Mouse (Mus musculus): ENCODE measurements at regions not wholly inside any gene's neighbourhood (a gene's known extent, or its start where the extent isn't known, plus 50 kb on each side); places are given as distances from the start of the nearest gene placed in this dataset.
"Not testable (repeated sequence)": the region's sequence is repeated elsewhere in the genome, so short reads cannot be mapped to it uniquely, and the experiment has no call there.

DNA sequence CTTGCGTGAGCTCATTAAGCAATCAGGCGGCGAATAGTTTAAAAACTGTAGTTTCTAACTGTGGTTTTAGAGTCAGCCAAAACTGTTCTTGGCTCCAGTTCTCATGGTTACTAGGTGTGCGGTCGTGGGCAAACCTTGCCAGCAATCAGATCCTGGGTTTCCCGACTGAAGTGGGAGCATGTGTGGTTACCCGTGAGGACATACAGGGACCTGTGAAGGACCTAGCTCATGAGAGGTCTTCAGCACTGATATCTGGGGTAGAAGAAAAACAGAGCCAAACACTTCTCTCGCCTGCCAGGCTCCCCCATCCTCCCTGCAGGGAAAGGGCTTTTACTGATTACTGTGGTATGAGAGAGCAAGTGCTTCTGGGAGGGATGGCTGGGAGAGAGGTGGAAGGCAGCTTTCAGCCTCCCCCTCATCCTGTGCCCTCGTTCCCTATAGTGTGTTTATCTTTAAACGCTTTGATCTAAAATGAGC, 230.1 kb downstream of the Fgf9 start:
- Histone ChIP-seq H3K27me3 (ENCODE audit: insufficient read depth, poor library complexity, severe bottlenecking) (no peaks in the 10 kb centered on the region), H3K4me1 (peaks cover 19% of the 10 kb centered on the region), H3K27ac (peak overlapping the region; percentile 83), H3K36me3 (no peaks in the 10 kb centered on the region), H3K9me3 (no peaks in the 10 kb centered on the region; the same call in 1 of the 2 replicates), H3K4me3 (no peak overlapping the region)
- 34% methylated on average over 10 of the region's 10 CpGs for WGBS
- DNase-seq (ENCODE audit: low spot score) = peak; percentile 92

DNA sequence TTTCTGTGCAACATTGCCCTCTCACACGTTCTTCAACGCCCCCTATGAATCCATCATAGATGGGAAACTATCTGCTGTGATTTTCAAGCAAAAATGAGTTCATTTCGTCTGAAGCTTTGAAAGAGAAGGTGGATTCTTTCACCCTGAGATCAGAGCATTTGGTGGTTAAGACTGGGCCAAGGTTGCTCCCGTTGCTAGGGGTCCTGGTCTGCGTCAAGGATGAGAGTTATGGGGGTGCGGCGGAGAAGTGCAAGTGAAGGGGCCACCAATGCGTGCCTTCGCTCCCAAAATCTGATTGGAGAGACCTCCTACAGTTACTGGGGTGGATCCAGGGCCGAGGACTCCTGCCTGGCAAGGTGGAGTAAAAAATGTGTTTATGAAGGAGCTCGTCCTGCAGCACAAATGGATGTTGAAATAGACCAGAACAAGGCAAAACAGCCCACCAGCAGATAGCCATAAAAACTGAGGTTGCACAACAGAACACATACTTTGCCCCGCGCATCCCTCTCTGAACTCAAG, 215.7 kb downstream of the Fgf9 start:
- H3K4me3 ChIP-seq = no peak overlapping the region
- peaks cover 15% of the 10 kb centered on the region for H3K4me1 ChIP-seq
- WGBS = 58% methylated on average over 13 of the region's 13 CpGs
- no peak for DNase-seq (ENCODE audit: low spot score)
- no peaks in the 10 kb centered on the region for H3K27me3 ChIP-seq (ENCODE audit: insufficient read depth, poor library complexity, severe bottlenecking)
- peak overlapping the region; percentile 25; the same call in 1 of the 2 replicates for H3K27ac ChIP-seq
- no peaks in the 10 kb centered on the region for H3K9me3 ChIP-seq
- H3K36me3 ChIP-seq = no peaks in the 10 kb centered on the region

DNA sequence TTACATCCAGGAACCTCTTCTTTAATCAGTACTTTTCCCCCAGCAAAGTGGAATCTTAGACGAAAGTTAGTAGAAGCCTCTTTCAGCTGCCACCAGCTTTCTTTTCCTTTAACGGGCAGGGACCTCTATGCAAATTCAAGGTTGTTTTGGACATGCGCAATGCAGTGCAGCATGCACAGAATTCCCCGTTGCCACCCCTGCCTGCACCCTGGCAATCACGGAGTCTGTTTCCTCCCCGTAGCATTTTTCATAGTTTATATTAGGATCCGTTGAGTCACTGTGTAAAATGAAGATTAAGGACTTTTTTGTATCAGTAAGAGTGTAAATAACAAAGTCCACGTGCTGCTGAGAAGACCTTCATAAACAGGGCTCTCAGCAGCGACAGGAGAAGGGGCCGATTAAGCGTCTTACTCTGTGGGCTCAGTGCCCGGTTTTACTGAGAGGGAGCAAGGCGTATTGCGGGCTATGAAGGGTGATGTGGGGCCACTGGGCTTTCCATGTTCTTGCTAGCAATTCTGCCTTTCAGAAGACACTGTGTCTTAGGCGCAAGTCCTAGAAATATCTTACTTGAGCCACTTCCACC, 212.5 kb downstream of the Fgf9 start:
- Histone ChIP-seq H3K27me3 (ENCODE audit: insufficient read depth, poor library complexity, severe bottlenecking) (no peaks in the 10 kb centered on the region), H3K4me1 (peaks cover 15% of the 10 kb centered on the region), H3K36me3 (no peaks in the 10 kb centered on the region), H3K27ac (no peak overlapping the region), H3K9me3 (no peaks in the 10 kb centered on the region), H3K4me3 (no peak overlapping the region)
- WGBS = 78% methylated on average over 15 of the region's 15 CpGs
- no peak for DNase-seq (ENCODE audit: low spot score)

DNA sequence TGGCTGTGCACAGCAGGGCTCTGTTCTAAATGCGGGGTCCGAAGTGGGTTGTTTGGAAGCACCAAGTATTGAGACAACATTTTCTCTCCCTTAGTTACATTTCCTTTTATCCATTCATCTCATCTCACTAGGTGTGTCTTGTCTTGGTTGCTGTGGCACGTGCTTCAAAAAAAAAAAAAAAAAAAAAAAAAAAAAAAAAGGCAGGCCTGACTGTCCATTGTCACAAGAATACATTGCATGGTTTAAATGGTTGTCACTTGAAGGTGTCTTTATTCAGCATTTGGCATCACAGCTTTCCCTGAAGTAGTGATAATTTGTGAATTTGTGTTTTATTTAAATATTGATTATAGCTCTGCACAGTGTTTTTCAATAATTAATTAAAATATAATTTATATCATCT, 211.9 kb downstream of the Fgf9 start:
- 85% methylated on average over 3 of the region's 3 CpGs for WGBS
- no peaks in the 10 kb centered on the region for H3K9me3 ChIP-seq
- H3K36me3 ChIP-seq = no peaks in the 10 kb centered on the region
- H3K27me3 ChIP-seq (ENCODE audit: insufficient read depth, poor library complexity, severe bottlenecking) = no peaks in the 10 kb centered on the region
- DNase-seq (ENCODE audit: low spot score) = no peak
- no peak overlapping the region for H3K4me3 ChIP-seq
- H3K27ac ChIP-seq = no peak overlapping the region
- peaks cover 15% of the 10 kb centered on the region for H3K4me1 ChIP-seq

DNA sequence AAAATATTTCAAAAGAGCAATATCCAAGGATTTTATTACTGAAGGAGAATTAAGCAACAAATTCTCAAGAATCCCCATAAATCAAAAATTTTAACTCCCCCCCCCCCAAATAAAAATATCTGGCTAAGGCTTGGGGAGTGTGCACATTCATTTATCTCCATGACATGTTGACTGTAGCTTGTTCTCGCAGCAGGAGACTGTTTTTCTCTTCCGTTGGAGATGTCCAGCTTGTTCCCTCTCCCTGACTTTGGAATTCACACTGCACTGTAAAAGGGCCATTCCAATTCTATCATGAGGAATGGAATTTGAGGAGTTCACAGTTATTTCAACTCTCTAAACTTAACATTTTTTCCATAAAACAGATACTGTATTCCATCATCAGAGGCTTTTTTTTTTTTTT, 204.1 kb downstream of the Fgf9 start:
- DNase-seq (ENCODE audit: low spot score); H3K27me3 ChIP-seq (ENCODE audit: insufficient read depth, poor library complexity, severe bottlenecking); H3K9me3 ChIP-seq; H3K27ac ChIP-seq; H3K36me3 ChIP-seq; H3K4me3 ChIP-seq; H3K4me1 ChIP-seq: not testable (repeated sequence)
- 51% methylated on average over 2 of the region's 2 CpGs for WGBS

DNA sequence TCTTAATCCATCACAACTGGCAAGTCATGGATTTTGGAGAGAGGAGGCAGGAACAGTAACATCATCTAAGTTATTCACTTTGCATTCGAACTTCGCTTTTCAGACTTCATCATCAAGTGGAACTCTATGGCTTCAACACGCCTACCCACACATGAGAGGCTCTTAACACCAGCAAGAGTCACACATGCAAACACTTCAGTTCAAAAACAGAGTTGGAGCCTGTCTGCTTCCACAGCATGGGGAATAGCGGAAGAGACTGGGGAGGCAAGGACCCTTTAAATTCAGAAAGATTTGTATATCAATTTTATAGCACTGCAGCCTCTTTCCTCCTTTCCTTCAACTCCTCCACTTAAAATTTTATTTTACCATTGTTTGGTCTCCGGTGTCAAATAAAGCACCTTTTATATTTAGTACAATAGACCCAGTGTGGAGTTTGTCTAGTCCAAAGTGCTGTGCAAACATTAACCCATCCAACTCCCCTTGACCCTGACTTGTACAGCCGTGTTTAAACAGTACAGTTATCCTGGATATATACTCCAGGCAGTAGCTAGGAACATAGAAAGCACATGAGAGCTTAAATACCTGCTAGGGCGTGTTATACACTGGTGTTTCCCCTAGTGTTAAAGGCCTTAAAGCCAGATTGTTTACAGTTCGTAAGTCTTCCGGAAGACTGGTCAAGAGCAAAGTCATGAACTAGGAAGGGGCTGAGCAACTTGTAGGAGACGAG, 203.5 kb downstream of the Fgf9 start:
- Histone ChIP-seq H3K4me3 (no peak overlapping the region), H3K9me3 (no peaks in the 10 kb centered on the region), H3K27me3 (ENCODE audit: insufficient read depth, poor library complexity, severe bottlenecking) (no peaks in the 10 kb centered on the region), H3K27ac (no peak overlapping the region), H3K36me3 (no peaks in the 10 kb centered on the region), H3K4me1 (no peaks in the 10 kb centered on the region)
- WGBS = 83% methylated on average over 10 of the region's 10 CpGs
- DNase-seq (ENCODE audit: low spot score) = no peak

DNA sequence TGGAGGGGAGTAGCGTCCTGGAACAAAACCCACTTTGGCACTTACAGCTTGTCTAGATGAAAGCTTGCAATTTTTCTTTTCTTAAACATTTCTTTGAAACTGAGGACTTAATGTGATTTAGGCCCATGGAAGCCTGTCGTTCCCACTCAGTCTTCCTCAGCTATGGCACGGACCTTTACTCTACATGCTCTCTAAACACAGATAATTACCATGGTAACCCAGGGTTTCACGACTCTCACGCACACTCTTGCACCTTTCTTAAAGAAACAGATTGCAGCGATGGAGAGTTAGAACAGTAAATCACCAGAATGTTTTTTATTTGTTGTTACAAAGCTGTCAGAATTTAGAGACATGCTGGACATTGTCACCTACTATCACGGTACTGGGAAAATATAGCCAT, 195.0 kb downstream of the Fgf9 start:
- Histone ChIP-seq H3K9me3 (no peaks in the 10 kb centered on the region), H3K36me3 (no peaks in the 10 kb centered on the region), H3K4me1 (peaks cover 12% of the 10 kb centered on the region; the same call in 1 of the 2 replicates), H3K4me3 (no peak overlapping the region), H3K27ac (no peak overlapping the region), H3K27me3 (ENCODE audit: insufficient read depth, poor library complexity, severe bottlenecking) (no peaks in the 10 kb centered on the region)
- WGBS = 24% methylated on average over 7 of the region's 7 CpGs
- no peak for DNase-seq (ENCODE audit: low spot score)

DNA sequence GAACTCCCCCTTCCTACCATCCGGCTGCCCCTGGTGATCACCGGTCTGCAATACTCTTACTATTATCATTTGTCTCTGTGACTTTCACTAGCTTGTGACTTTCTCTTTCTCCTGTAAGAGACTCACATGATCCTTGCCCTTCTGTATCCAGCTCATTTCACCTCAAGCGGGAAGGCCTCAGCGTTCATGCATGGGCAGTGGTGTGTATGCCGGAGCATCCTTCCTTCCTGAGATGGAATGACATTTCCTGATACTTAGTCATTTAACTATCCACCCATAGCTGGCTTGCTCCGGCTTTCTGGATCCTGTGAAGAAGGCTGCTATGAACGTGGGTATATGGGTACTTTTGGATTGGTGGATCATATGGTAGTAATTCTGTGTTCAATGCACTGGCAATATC, 194.1 kb downstream of the Fgf9 start:
- DNase-seq (ENCODE audit: low spot score) = no peak
- 80% methylated on average over 7 of the region's 7 CpGs for WGBS
- Histone ChIP-seq H3K27ac (no peak overlapping the region), H3K27me3 (ENCODE audit: insufficient read depth, poor library complexity, severe bottlenecking) (no peaks in the 10 kb centered on the region), H3K36me3 (no peaks in the 10 kb centered on the region), H3K9me3 (no peaks in the 10 kb centered on the region), H3K4me1 (peaks cover 12% of the 10 kb centered on the region; the same call in 1 of the 2 replicates), H3K4me3 (no peak overlapping the region)

DNA sequence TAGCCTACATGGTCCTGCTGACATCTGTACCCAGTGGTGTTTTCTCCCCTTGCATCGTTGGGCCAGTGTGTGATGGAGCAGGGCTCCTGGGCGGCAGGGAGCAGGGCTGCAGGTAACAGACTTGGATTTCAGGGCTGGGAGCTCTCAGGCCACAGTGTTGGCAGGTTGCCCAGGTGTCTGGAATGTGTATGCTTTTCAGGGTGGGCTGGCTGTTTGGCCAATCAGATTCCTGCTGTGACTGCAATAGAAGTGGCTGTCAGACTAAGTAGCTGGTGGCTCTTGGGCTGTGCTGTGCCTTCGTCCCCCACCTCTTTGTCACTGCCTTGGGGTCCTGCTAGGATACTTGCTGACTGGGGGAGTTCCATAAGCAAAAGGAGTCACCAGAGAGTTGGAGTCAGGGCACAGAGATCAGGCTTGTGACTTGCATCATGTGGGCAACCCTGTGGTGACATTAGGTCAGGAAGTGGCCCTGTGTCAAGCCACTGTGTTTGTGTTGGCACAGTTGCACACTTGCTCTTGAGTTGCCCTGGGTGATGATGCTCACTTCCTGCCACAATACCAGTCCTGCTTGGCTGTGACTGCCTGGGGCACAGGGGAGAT, 183.1 kb downstream of the Fgf9 start:
- Histone ChIP-seq H3K27ac (peak overlapping the region; percentile 64), H3K36me3 (no peaks in the 10 kb centered on the region), H3K4me1 (peaks cover 8% of the 10 kb centered on the region), H3K9me3 (no peaks in the 10 kb centered on the region), H3K4me3 (no peak overlapping the region), H3K27me3 (ENCODE audit: insufficient read depth, poor library complexity, severe bottlenecking) (no peaks in the 10 kb centered on the region)
- peak; percentile 86 for DNase-seq (ENCODE audit: low spot score)
- 39% methylated on average over 3 of the region's 3 CpGs for whole genome bisulfite sequencing

DNA sequence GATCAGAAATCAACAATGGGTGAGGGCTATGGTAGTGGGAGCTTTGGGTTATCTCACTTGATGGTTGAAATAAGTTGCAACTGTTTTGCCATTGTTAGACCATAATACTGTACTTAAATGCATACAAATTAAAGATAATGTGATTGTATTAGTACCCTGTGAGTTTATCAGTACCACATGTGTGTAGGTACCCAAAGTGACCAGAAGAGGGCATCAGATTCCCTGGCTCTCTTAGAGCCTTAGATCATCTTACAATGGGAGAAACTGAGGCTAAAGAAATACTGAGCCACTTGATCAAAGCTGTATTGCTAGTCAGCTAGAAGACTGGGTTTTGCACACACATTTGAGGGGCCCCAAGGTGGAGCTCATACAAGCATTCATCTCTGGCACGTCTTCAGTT, 155.5 kb downstream of the Fgf9 start:
- no peak for DNase-seq (ENCODE audit: low spot score)
- Histone ChIP-seq H3K27me3 (ENCODE audit: insufficient read depth, poor library complexity, severe bottlenecking) (no peaks in the 10 kb centered on the region), H3K9me3 (no peaks in the 10 kb centered on the region), H3K4me3 (no peak overlapping the region), H3K4me1 (0 out of 2 replicates have a peak, but pooled peaks cover 6% of the 10 kb centered on the region), H3K27ac (no peak overlapping the region), H3K36me3 (no peaks in the 10 kb centered on the region)
- WGBS = 92% methylated on average over 1 of the region's 1 CpGs

DNA sequence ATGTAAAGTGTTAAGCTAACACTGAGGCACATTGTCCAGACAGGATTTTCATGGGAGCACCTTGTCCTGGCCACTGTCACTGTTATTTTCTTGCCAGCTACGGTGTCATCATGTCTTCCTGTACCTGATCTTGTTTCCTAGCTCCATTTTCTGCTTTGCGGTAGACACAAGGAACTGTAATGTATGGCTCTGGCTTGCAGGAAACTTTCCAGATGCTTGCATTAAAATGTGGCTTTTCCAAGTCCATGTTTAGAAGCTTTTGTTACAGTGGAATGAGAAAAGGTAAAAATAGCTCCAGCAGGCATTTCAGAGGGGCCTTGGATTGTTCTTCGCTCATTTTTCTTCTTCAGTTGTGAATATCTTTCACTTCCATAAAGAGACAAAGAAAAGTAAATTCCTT, 154.1 kb downstream of the Fgf9 start:
- WGBS = 86% methylated on average over 3 of the region's 3 CpGs
- no peak for DNase-seq (ENCODE audit: low spot score)
- H3K4me3 ChIP-seq = no peak overlapping the region
- H3K27me3 ChIP-seq (ENCODE audit: insufficient read depth, poor library complexity, severe bottlenecking) = no peaks in the 10 kb centered on the region
- H3K4me1 ChIP-seq = 0 out of 2 replicates have a peak, but pooled peaks cover 6% of the 10 kb centered on the region
- H3K36me3 ChIP-seq = no peaks in the 10 kb centered on the region
- no peak overlapping the region for H3K27ac ChIP-seq
- no peaks in the 10 kb centered on the region for H3K9me3 ChIP-seq

DNA sequence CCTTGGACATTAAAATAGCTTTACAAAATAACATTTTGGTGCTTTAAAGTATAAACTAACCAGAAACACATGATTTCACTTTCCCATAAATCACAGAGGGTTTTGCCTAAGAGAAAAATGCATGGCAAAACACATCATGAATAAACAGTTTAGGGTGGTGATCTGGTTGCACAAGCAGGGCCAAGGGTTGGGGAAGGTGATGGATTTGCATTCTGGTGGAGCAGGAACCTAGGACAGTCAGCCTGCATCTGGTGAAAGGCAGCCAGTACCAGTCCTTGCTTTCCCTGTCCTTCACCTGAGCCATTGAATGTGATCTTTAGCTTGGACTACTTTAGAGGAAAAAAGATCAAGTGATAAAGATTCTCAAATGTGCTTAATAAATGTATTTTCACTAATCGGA, 138.1 kb downstream of the Fgf9 start:
- WGBS = 93% methylated on average over 1 of the region's 1 CpGs
- no peak overlapping the region for H3K4me3 ChIP-seq
- H3K9me3 ChIP-seq = no peaks in the 10 kb centered on the region
- H3K36me3 ChIP-seq = no peaks in the 10 kb centered on the region
- H3K27ac ChIP-seq = no peak overlapping the region
- H3K27me3 ChIP-seq (ENCODE audit: insufficient read depth, poor library complexity, severe bottlenecking) = no peaks in the 10 kb centered on the region
- no peaks in the 10 kb centered on the region for H3K4me1 ChIP-seq
- DNase-seq (ENCODE audit: low spot score) = no peak

DNA sequence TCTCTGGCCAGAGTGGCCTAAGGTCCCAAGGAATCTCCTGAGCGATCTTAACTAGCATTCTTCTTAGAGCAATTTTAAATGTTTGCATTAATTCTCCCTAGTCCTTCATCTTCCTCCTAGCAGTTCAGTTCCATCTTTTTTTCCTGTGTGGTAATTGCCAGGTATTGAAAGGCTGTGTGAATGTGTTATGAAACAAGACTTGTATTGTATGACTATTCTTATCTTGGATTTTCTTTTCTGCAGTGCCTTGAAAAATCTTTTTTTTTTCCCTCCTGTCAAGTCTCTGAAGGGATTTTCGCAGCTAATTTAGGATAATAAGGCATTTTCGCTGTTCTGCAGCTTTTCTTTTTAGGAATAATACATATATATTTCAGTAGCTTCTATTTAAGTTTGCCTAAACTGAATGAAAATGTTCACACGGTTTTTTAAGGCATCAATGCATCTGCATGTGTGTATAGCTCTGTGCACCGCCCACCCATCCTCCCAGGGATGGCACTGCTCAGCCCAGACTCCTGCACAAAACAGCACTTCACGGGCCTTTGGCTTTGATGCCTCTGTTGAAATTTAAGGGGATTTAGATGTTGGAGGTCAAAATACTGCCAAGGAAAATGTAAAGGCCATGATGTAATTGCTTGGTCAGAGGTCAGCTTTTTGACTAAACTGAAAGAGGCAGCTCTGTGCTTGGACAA, 132.4 kb downstream of the Fgf9 start:
- Histone ChIP-seq H3K27ac (no peak overlapping the region), H3K4me1 (no peaks in the 10 kb centered on the region), H3K27me3 (ENCODE audit: insufficient read depth, poor library complexity, severe bottlenecking) (no peaks in the 10 kb centered on the region), H3K9me3 (no peaks in the 10 kb centered on the region), H3K4me3 (no peak overlapping the region), H3K36me3 (no peaks in the 10 kb centered on the region)
- WGBS = 72% methylated on average over 6 of the region's 6 CpGs
- DNase-seq (ENCODE audit: low spot score) = no peak
